Mouse (Mus musculus) bone marrow macrophage, adult 2 months (primary cell): ENCODE measurements around the gene Cd40. TPM values are rescaled to one million over a fixed set of nuclear protein-coding genes. Genes with fewer than 3 reads are reported as not detected.

Experiments used
- H3K27ac ChIP-seq: 2 replicates; pipeline ENCODE4 v1.5.1; 2012; ENCODE audit warnings: low read depth, low read length; ENCODE audit not compliant: insufficient read depth
- H3K4me1 ChIP-seq: 2 replicates; pipeline ENCODE4 v1.6.1; 2012; ENCODE audit warnings: low read length; ENCODE audit not compliant: control insufficient read depth, insufficient read depth
- H3K4me3 ChIP-seq: 2 replicates; pipeline ENCODE4 v1.5.1; 2012; ENCODE audit warnings: mild to moderate bottlenecking, low read length, moderate library complexity; ENCODE audit not compliant: insufficient read depth
- CTCF ChIP-seq: IDR thresholded peaks from 2 replicates; pipeline ENCODE4 v1.5.1; 2012; ENCODE audit warnings: low read depth, mild to moderate bottlenecking, low read length, moderate library complexity
- POLR2A ChIP-seq: IDR thresholded peaks from 2 replicates; pipeline ENCODE4 v1.6.1; 2012; ENCODE audit warnings: mild to moderate bottlenecking, low read depth, low read length, borderline replicate concordance
- polyA plus RNA-seq: library from polyadenylated mRNA; stranded (reverse); fragments of >200 nt; gene quantifications from 2 replicates; pipeline ENCODE4 v1.2.4, GENCODE M21; 2012; ENCODE audit not compliant: missing spikeins, insufficient read depth, insufficient read length

Gene Cd40
- polyA plus RNA-seq, 1 experiment: 20.4 TPM

DNA sequence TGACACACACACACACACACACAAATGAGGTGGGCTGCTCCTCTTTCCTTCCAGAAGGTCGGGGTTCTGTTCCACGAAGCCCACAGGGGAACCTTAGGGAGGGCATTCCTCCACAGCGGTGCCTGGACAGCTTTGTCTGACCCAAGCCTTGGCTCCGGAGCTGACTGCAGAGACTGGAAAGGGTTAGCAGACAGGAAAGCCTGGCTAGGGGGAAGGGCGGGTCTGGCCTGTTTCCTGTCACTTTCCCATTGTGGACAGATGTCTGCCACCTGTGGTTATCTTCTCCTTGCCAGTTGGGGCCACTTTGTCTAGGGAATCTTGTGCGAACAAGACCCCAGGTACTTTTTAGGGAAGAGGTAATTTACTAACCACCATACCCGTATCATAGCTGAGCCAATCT is 478 bp downstream of the Cd40 start:
- H3K4me1 ChIP-seq: peaks cover 32% of the 10 kb centered on the region
- H3K4me3 ChIP-seq: peak overlapping the region; percentile 61
- 0 out of 2 replicates have a peak overlapping the region, but pooled peaks have one; percentile 27 for H3K27ac ChIP-seq
- TF ChIP-seq CTCF (no peak), POLR2A (no peak)

GRCm38 (mm10) chr2:165056377-165057085 is 1.1 kb downstream of the Cd40 start:
- Histone ChIP-seq H3K27ac (no peak overlapping the region), H3K4me1 (peaks cover 38% of the 10 kb centered on the region), H3K4me3 (peak overlapping the region; percentile 61)
- no peak for TF ChIP-seq POLR2A
- TF ChIP-seq CTCF: no peak

- no peak overlapping the region for H3K4me3 ChIP-seq
- peaks cover 42% of the 10 kb centered on the region for H3K4me1 ChIP-seq
Observed at GRCm38 (mm10) chr2:165059961-165060360, 4.5 kb downstream of the Cd40 start.

GRCm38 (mm10) chr2:165061638-165062433 is 6.4 kb downstream of the Cd40 start:
- peak overlapping the region; percentile 29 for H3K4me3 ChIP-seq
- H3K27ac ChIP-seq: peak overlapping the region; percentile 93
- TF ChIP-seq POLR2A (no peak), CTCF (no peak)
- H3K4me1 ChIP-seq: peaks cover 33% of the 10 kb centered on the region

More at GRCm38 (mm10) chr2:165059961-165060360, 4.5 kb downstream of the Cd40 start:
- H3K27ac ChIP-seq: no peak overlapping the region
- no peak for TF ChIP-seq POLR2A
- TF ChIP-seq CTCF: no peak

GRCm38 (mm10) chr2:165064489-165064888 is 9.1 kb downstream of the Cd40 start:
- TF ChIP-seq POLR2A: no peak
- no peak for TF ChIP-seq CTCF
- Histone ChIP-seq H3K4me3 (no peak overlapping the region), H3K27ac (no peak overlapping the region), H3K4me1 (peaks cover 30% of the 10 kb centered on the region)

- no peak overlapping the region for H3K4me3 ChIP-seq
- H3K4me1 ChIP-seq: peaks cover 2% of the 10 kb centered on the region; the same call in 1 of the 2 replicates
- H3K27ac ChIP-seq: no peak overlapping the region
- no peak for TF ChIP-seq POLR2A
- TF ChIP-seq CTCF: no peak
Observed at GRCm38 (mm10) chr2:165068806-165069205, 13.4 kb downstream of the Cd40 start.

DNA sequence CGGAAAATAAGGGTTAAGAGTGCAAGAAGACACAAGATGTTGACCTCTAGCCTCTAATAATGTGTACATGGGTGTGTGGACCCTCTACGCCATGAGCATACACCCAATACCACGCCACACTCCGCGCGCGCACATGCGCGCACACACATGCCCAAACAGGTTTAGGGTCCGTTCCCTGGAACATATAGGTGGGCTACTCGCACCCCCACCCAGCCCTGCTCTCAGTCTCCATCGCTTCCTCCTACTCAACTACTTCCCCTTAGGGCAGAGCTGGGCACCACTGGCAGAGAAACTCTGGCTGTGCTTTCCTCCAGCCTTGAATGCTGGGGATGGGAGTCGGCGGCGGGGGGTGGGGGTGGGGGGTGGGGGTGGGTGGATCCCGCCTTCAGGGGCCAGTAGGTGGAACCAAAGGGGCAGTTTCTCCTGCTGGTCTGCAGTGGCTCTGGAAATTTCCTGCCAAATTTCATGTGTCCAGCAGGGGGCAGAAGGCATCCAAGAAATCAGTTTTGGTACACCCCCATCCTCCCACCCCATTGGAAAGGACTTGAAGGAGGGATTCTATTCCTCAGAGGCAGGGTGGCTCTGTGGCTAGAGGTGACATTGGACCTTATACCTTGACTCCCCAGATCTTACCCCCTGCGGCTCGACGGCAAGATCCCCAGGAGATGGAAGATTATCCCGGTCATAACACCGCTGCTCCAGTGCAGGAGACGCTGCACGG is 14.8 kb downstream of the Cd40 start:
- TF ChIP-seq POLR2A (no peak), CTCF (peak; percentile 92)
- Histone ChIP-seq H3K4me3 (no peak overlapping the region), H3K4me1 (peaks cover 2% of the 10 kb centered on the region; the same call in 1 of the 2 replicates), H3K27ac (no peak overlapping the region)

DNA sequence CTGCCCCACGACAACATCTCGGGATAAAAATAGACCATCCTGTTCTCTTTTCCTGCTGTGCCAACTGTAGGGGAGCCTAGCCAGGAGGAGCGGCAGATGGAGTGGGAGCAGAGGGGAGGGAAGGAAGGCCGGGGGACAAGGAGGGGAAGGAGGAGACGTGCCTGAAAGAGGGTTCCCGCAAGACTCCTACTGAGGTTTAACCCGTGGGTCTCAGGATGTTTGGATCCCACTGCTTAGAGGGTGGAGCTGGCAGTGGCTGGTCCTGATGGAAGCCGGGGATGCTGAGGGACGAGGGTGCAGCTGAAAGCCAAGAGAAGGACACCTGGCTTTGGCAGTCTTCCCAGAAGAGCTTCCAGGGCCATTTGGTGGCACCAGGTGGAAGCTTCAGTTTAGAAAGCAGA is 18.0 kb downstream of the Cd40 start:
- Histone ChIP-seq H3K4me3 (no peak overlapping the region), H3K4me1 (peaks cover 2% of the 10 kb centered on the region; the same call in 1 of the 2 replicates), H3K27ac (no peak overlapping the region)
- TF ChIP-seq POLR2A (no peak), CTCF (no peak)

- Histone ChIP-seq H3K4me3 (no peak overlapping the region), H3K27ac (no peak overlapping the region), H3K4me1 (peaks cover 2% of the 10 kb centered on the region; the same call in 1 of the 2 replicates)
- no peak for TF ChIP-seq POLR2A
- no peak for TF ChIP-seq CTCF
Observed at GRCm38 (mm10) chr2:165074081-165074884, 18.9 kb downstream of the Cd40 start.
